Mouse (Mus musculus) embryonic fibroblast, embryonic 13.5 days (primary cell): ENCODE measurements around the gene P2ry13.

Experiments used
- CTCF ChIP-seq: IDR thresholded peaks from 2 replicates; pipeline ENCODE4 v1.5.1; 2011; ENCODE audit warnings: mild to moderate bottlenecking, control low read depth, low read length, moderate library complexity, borderline replicate concordance; ENCODE audit not compliant: insufficient read depth
- POLR2A ChIP-seq: IDR thresholded peaks from 2 replicates; pipeline ENCODE4 v1.6.1; 2011; ENCODE audit warnings: low read depth, mild to moderate bottlenecking, control low read depth, low read length, moderate library complexity

DNA sequence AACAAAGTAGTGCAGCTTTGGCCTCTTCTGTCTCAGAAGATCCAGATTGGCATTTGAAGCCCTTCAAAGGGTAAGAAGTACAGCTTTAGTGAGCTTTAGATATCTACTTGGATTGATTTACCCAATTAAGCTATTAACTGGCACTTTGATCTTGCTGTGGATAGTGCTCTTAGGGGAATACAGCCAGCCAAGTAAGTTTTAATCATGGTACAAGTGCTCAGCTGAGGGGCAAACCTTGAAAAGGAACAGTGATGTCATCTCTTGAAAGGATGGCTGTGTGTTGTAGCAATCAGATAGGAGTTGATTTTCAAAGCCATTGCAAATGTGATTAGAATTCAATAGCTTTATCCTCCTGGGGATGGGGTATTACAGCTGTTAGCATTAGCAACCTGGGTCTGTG, 28.6 kb downstream of the P2ry13 start:
- no peak for TF ChIP-seq CTCF
- no peak for TF ChIP-seq POLR2A
